Mouse (Mus musculus): ENCODE measurements around the gene Slc16a7.

GRCm38 (mm10) chr10:125375526-125375925 lies 13.7 kb downstream of the Slc16a7 start:
- TF ChIP-seq SMC3 (IDR thresholded peaks at IDR 0.05; ENCODE audit: low read depth, low read length) = no peak
- TF ChIP-seq ELF1 (IDR thresholded peaks at IDR 0.05; ENCODE audit: low read depth, low read length) = no peak
- no peak for TF ChIP-seq CTCF (IDR thresholded peaks at IDR 0.05 in 2 of 3, conservative IDR thresholded peaks at IDR 0.05 in 1 of 3; ENCODE audit: control insufficient read depth in 1 of 3, insufficient read depth in 1 of 3, low read depth in 2 of 3, low read length in 3 of 3, poor library complexity in 1 of 3, severe bottlenecking in 1 of 3)
- TF ChIP-seq BHLHE40 (IDR thresholded peaks at IDR 0.05; ENCODE audit: borderline replicate concordance, low read depth, low read length) = no peak
- no peak for TF ChIP-seq EP300 (IDR thresholded peaks at IDR 0.05; ENCODE audit: low read depth in 1 of 2, low read length in 2 of 2)
- TF ChIP-seq ZC3H11A (IDR thresholded peaks at IDR 0.05; ENCODE audit: low read depth, low read length) = no peak
- no peak for TF ChIP-seq POLR2A (IDR thresholded peaks at IDR 0.05; ENCODE audit: control insufficient read depth in 1 of 2, insufficient read depth in 1 of 2, low read depth in 1 of 2, low read length in 2 of 2, poor library complexity in 1 of 2)
- no peak for TF ChIP-seq HCFC1 (IDR thresholded peaks at IDR 0.05; ENCODE audit: low read depth, low read length)
- no peak for TF ChIP-seq TAL1 (IDR thresholded peaks at IDR 0.05; ENCODE audit: low read length)
- TF ChIP-seq ETS1 (IDR thresholded peaks at IDR 0.05; ENCODE audit: low read depth, low read length) = no peak

All from MEL (cell line).